Mouse (Mus musculus): Measurements from ENCODE around the gene Cap1.
A peak's percentile ranks its signal among the peaks of the same experiment; 100 is the strongest.

DNA sequence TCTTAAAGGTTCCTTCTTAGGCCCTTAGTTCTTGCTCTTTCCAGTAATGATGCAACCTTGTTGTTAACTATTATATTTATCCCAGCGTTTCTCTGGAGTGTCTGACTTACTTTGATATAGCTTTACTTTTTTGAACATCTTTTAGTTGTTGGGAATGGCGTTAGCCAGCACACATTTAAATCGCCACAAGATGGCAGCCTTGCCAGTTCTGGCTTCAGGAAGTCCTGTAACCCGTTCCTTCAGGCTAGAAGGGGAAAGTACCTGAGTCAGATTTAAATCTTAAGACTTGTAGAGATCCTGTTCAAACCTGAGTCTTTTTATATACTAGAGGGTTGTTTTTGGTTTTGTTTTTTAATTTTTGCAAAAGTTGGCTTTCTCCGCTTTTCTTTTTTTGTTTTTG is 12.5 kb upstream of the Cap1 start:
- TF ChIP-seq EP300 (IDR thresholded peaks at IDR 0.05; ENCODE audit: low read depth) (no peak), CTCF (IDR thresholded peaks at IDR 0.05; ENCODE audit: low read depth) (peak; percentile 77)

All from heart, postnatal 0 days (tissue).